Mouse (Mus musculus) lung, embryonic 14.5 days (tissue): ENCODE data around the gene Zfp646. TPM values are rescaled to one million over a fixed set of nuclear protein-coding genes. Genes with fewer than 3 reads are reported as not detected.

Source experiments
- ATAC-seq: fragments of 200-750 bp; cut with Nextera tagmentation; 2 replicates; pipeline ENCODE4 v1.8.0; 2017; ENCODE audit warnings: mild to moderate bottlenecking, moderate TSS enrichment, moderate library complexity; ENCODE audit not compliant: insufficient read depth
- DNase-seq: peaks from one replicate; pipeline ENCODE4 v3.0.0-alpha.2; 2015
- H3K27ac ChIP-seq: fragments of 300-500 bp; sonication (generic); 2 replicates; pipeline ENCODE4 v1.5.1; 2014; ENCODE audit warnings: low read depth, mild to moderate bottlenecking, moderate library complexity
- H3K27me3 ChIP-seq: fragments of 300-500 bp; sonication (generic); 2 replicates; pipeline ENCODE4 v1.6.1; 2014; ENCODE audit warnings: low read length, control low read depth; ENCODE audit not compliant: insufficient read depth
- H3K36me3 ChIP-seq: fragments of 300-500 bp; sonication (generic); 2 replicates; pipeline ENCODE4 v1.6.1; 2014; ENCODE audit warnings: control low read depth; ENCODE audit not compliant: insufficient read depth
- H3K4me1 ChIP-seq: fragments of 300-500 bp; sonication (generic); 2 replicates; pipeline ENCODE4 v1.6.1; 2014; ENCODE audit warnings: antibody characterized with exemption, control low read depth; ENCODE audit not compliant: insufficient read depth
- H3K4me2 ChIP-seq: fragments of 300-500 bp; sonication (generic); 2 replicates; pipeline ENCODE4 v1.6.1; 2014; ENCODE audit warnings: mild to moderate bottlenecking
- H3K4me3 ChIP-seq: fragments of 300-500 bp; sonication (generic); 2 replicates; pipeline ENCODE4 v1.5.1; 2014; ENCODE audit warnings: low read depth, low read length
- H3K9ac ChIP-seq: fragments of 300-500 bp; sonication (generic); 2 replicates; pipeline ENCODE4 v1.6.1; 2014
- H3K9me3 ChIP-seq: fragments of 300-500 bp; sonication (generic); 2 replicates; pipeline ENCODE4 v1.6.1; 2016; ENCODE audit warnings: low read depth, low read length, control low read depth
- CTCF ChIP-seq: IDR thresholded peaks from 2 replicates; pipeline ENCODE4 v1.5.1; 2016; ENCODE audit warnings: antibody characterized with exemption, low read depth
- WGBS: fragments of 180-500 bp; shearing (Covaris S2); extraction: QIAGEN DNeasy Blood & Tissue Kit; methylation state at CpG from one replicate; pipeline ENCODE4 v1.1.7; 2014; 5-methylcytosine and 5-hydroxymethylcytosine counted together
- polyA plus RNA-seq: library from polyadenylated mRNA; unstranded; fragments of >200 nt; fragmentation: Nextera tagmentation; extraction: Ambion mirVana; gene quantifications from 2 replicates; pipeline ENCODE4 v1.2.1, GENCODE M21; 2014

Zfp646 gene
- polyA plus RNA-seq, 1 experiment from 2014 or later, result 17.4 TPM

- Histone ChIP-seq H3K27ac (peak overlapping the region; percentile 91), H3K4me1 (0 out of 2 replicates have a peak, but pooled peaks cover 6% of the 10 kb centered on the region), H3K27me3 (no peaks in the 10 kb centered on the region), H3K9me3 (no peaks in the 10 kb centered on the region), H3K9ac (peak overlapping the region; percentile 62), H3K4me3 (peak overlapping the region; percentile 76), H3K4me2 (peak overlapping the region; percentile 90), H3K36me3 (peaks cover 31% of the 10 kb centered on the region)
- ATAC-seq, result peak; percentile 52
- TF ChIP-seq CTCF, result no peak
- under 1% methylated on average over 40 of the region's 40 CpGs for WGBS
- DNase-seq, result peak; percentile 87
Observed at GRCm38 (mm10) chr7:127842001-127842718, 33.9 kb upstream of the Zfp646 start.

- no peaks in the 10 kb centered on the region for H3K9me3 ChIP-seq
- no peak overlapping the region for H3K9ac ChIP-seq
- H3K4me3 ChIP-seq, result no peak overlapping the region
- no peak for TF ChIP-seq CTCF
- no peak for DNase-seq
- H3K4me2 ChIP-seq, result no peak overlapping the region
- no peaks in the 10 kb centered on the region for H3K27me3 ChIP-seq
- H3K4me1 ChIP-seq, result no peaks in the 10 kb centered on the region
- no peak for ATAC-seq
- peaks cover 24% of the 10 kb centered on the region; the same call in 1 of the 2 replicates for H3K36me3 ChIP-seq
- WGBS, result 70% methylated on average over 6 of the region's 6 CpGs
- no peak overlapping the region for H3K27ac ChIP-seq
Observed at GRCm38 (mm10) chr7:127849973-127850875, 25.8 kb upstream of the Zfp646 start.

GRCm38 (mm10) chr7:127850906-127851305 lies 25.1 kb upstream of the Zfp646 start:
- no peak overlapping the region for H3K4me2 ChIP-seq
- no peak overlapping the region for H3K4me3 ChIP-seq
- ATAC-seq (no peak), DNase-seq (no peak)
- H3K27me3 ChIP-seq, result no peaks in the 10 kb centered on the region
- no peak for TF ChIP-seq CTCF
- H3K9me3 ChIP-seq, result no peaks in the 10 kb centered on the region
- peaks cover 18% of the 10 kb centered on the region; the same call in 1 of the 2 replicates for H3K36me3 ChIP-seq
- 51% methylated on average over 5 of the region's 5 CpGs for WGBS
- H3K9ac ChIP-seq, result no peak overlapping the region
- no peak overlapping the region for H3K27ac ChIP-seq
- no peaks in the 10 kb centered on the region for H3K4me1 ChIP-seq

- H3K9ac ChIP-seq, result no peak overlapping the region
- no peaks in the 10 kb centered on the region for H3K9me3 ChIP-seq
- no peak for ATAC-seq
- DNase-seq, result no peak
- no peaks in the 10 kb centered on the region for H3K27me3 ChIP-seq
- no peak overlapping the region for H3K4me3 ChIP-seq
- no peaks in the 10 kb centered on the region for H3K4me1 ChIP-seq
- no peak overlapping the region for H3K4me2 ChIP-seq
- H3K36me3 ChIP-seq, result no peaks in the 10 kb centered on the region
- no peak for TF ChIP-seq CTCF
- no peak overlapping the region for H3K27ac ChIP-seq
- 86% methylated on average over 6 of the region's 6 CpGs for WGBS
Observed at GRCm38 (mm10) chr7:127858258-127858657, 17.8 kb upstream of the Zfp646 start.

GRCm38 (mm10) chr7:127866434-127866833 lies 9.6 kb upstream of the Zfp646 start:
- no peak for DNase-seq
- H3K4me2 ChIP-seq, result no peak overlapping the region
- no peaks in the 10 kb centered on the region for H3K27me3 ChIP-seq
- H3K9me3 ChIP-seq, result no peaks in the 10 kb centered on the region
- no peak overlapping the region for H3K9ac ChIP-seq
- H3K36me3 ChIP-seq, result peaks cover 46% of the 10 kb centered on the region
- ATAC-seq, result no peak
- 91% methylated on average over 12 of the region's 12 CpGs for WGBS
- TF ChIP-seq CTCF, result no peak
- H3K27ac ChIP-seq, result no peak overlapping the region
- no peak overlapping the region for H3K4me3 ChIP-seq
- H3K4me1 ChIP-seq, result no peaks in the 10 kb centered on the region

GRCm38 (mm10) chr7:127867641-127868040 lies 8.4 kb upstream of the Zfp646 start:
- Histone ChIP-seq H3K27ac (no peak overlapping the region), H3K4me1 (no peaks in the 10 kb centered on the region), H3K9ac (no peak overlapping the region), H3K9me3 (no peaks in the 10 kb centered on the region), H3K36me3 (peaks cover 53% of the 10 kb centered on the region), H3K4me2 (no peak overlapping the region), H3K27me3 (no peaks in the 10 kb centered on the region), H3K4me3 (no peak overlapping the region)
- ATAC-seq (no peak), DNase-seq (no peak)
- TF ChIP-seq CTCF, result no peak
- 96% methylated on average over 18 of the region's 18 CpGs for WGBS
